Mouse (Mus musculus) c-Kit-positive CD71-negative TER-119-negative erythroid progenitor cells, embryonic 14.5 days (primary cell): ENCODE results near the gene Akr7a5.
A peak's percentile ranks its signal among the peaks of the same experiment; 100 is the strongest.

Experiments
- DNase-seq: peaks from one replicate; pipeline ENCODE4 v3.0.0-alpha.2; 2013; ENCODE audit warnings: low read depth

The Akr7a5 gene

DNA sequence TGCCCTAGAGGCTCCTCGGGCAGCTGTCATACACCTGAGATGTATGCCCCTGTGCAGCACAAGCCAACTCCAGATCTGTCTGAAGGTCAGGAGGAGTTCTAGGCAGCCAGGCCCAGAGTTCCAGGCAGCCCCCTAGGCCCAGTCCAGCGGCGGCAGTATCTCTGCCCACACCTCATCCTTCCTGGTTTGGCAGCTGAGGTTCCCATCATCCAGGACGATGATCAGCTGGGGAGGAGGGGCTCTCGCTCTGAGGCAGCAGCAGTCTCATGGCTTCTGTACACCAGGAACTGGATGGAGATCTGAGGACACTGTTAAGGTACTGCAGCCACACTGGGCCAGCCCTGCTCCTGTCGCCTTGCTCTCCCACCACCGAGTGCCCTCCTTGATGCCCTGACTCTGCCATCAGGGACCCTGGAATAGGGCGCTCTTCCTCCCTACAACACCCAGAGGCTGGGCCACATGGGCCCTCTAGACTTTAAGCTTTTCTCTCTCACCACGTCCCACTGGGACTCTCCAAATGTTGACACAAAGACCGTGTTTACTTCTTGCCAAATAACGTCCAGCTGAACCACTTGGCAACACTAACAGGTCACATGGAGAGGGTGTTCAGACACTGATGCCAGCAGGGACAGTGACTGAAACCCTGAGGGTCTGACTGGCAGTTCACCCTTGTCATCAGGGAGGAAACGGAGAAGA is 11.7 kb upstream of the Akr7a5 start:
- no peak for DNase-seq

GRCm38 (mm10) chr4:139301780-139302179 is 8.8 kb upstream of the Akr7a5 start:
- no peak for DNase-seq

DNA sequence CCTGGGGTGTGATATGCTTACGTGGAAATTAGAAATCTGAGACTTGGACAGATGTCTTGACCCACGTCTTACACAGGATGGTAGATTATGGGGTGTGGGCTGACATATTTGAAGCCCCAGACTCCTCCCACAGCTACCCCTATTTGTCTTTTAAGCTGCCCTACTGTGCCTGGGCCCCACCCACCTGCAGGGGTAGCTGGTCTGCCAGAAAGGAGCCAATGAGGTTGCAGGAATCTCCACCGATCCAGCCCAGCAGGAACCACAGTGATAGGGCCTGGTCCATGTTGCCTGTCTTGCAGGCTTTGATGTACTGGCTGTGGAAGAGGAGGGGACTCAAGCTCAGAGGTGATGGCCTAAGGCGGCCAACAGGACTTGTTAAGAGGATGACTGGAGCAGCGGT is 8.3 kb upstream of the Akr7a5 start:
- DNase-seq = no peak

- no peak for DNase-seq
Measured at GRCm38 (mm10) chr4:139305521-139305920, 5.0 kb upstream of the Akr7a5 start.

GRCm38 (mm10) chr4:139307916-139308315 is 2.6 kb upstream of the Akr7a5 start:
- DNase-seq = no peak

DNA sequence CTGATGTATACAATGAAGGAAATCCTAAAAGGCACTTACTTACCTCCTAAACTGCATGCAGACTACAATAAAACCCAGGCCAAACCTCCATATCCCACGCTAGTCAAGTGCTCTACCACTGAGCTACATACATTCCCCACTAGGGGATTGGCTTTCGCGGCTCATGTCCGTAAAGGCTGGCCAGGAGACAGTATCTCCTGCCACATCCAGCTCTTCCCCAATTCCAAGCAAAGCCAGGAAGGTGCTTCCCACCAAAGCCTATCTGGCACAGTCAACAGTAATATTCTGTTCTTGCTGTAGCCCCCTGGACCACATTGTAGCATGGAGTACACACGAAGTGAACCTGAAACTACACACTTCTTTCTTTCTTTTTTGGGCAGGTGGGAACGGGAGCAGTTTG is 893 bp upstream of the Akr7a5 start:
- DNase-seq = no peak

GRCm38 (mm10) chr4:139310899-139311701 is 556 bp downstream of the Akr7a5 start:
- DNase-seq = no peak

GRCm38 (mm10) chr4:139311707-139312106 is 1.2 kb downstream of the Akr7a5 start:
- no peak for DNase-seq

DNA sequence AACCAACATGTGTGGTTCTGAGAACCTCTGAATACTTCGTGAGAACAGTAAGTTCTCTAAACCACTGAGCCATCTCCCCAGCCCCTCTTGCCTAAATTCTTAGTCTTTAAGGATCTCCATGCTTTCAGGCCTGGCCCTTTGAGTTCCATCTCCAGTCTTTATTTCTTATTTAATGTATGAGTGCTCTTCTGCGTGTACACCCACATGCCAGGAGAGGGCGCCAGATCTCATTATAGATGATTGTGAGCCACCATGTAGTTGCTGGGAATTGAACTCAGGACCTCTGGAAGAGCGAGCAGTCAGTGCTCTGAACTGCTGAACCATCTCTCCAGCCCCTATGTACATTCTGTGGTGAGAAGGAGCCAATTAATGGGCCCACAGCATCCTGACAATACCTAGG is 2.1 kb downstream of the Akr7a5 start:
- DNase-seq = no peak

GRCm38 (mm10) chr4:139318449-139318848 is 7.9 kb downstream of the Akr7a5 start:
- no peak for DNase-seq

DNA sequence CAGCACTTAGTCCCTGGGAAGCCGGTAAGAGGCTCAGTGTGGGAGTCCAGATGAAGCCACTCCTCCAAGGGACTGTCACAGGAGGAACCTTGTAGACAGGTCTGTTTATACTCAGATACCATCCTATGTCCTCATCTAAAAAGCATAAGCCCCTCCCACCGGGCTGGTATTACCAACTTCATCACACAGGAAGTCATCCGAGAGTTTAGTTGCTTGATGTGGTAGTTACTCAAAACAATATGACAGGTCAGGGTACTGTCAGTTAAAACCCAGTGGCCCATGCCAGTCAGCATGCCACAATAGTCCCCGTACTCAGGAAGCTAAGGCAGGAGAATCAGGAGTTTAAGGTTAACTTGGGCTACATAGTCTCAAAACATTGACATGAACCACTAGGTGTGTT is 9.2 kb downstream of the Akr7a5 start:
- no peak for DNase-seq

- DNase-seq = peak; percentile 97
Measured at GRCm38 (mm10) chr4:139330605-139331004, 20.1 kb downstream of the Akr7a5 start.

DNA sequence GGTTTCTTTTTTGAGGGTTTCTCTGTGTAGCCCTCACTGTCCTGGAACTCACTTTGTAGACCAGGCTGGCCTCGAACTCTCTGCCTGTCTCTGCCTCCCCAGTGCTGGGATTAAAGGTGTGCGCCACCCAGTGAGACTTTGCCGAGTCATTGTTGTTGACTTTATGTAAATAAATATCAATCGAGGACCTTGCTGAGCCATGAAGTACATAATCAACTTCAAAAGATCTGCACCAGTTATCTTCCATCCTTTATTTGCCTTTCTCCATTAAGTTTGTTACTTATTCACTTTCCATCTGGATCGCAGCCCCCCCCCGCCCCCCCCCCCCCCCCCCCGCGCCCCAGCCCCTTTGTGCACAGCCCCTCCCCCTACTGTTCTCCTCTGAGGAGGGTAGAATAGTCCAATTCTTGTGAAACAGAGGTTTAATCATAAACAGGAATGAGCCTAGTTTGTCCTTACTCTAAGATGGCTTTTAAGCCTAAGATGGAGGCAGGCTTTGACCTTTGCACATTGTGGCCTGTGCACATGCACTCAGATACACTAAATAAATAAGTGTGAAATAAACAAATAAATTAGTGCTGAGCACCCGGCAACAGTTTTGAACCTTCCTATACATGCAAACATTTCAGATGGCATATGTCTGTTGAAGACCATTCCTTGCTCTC is 24.2 kb downstream of the Akr7a5 start:
- DNase-seq = no peak

- DNase-seq = no peak
Measured at GRCm38 (mm10) chr4:139335507-139335906, 25.0 kb downstream of the Akr7a5 start.

- DNase-seq = peak; percentile 93
Measured at GRCm38 (mm10) chr4:139336822-139337483, 26.4 kb downstream of the Akr7a5 start.

DNA sequence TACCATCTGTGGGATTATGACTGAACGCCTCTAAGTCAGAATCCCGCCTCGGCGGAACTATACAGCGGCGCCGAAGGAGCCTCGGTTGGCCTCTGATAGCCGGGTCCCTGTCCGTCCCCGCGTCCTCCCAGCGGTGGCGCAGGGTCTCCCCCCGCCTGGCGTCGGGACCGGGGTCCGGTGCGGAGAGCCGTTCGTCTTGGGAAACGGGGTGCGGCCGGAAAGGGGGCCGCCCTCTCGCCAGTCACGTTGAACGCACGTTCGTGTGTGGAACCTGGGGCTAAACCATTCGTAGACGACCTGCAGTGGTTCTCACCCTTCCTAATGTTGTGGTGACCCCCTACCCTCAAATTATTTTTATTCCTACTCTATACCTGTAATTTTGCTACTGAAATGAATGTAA is 27.6 kb downstream of the Akr7a5 start:
- DNase-seq = no peak

GRCm38 (mm10) chr4:139340835-139341234 is 30.3 kb downstream of the Akr7a5 start:
- no peak for DNase-seq

DNA sequence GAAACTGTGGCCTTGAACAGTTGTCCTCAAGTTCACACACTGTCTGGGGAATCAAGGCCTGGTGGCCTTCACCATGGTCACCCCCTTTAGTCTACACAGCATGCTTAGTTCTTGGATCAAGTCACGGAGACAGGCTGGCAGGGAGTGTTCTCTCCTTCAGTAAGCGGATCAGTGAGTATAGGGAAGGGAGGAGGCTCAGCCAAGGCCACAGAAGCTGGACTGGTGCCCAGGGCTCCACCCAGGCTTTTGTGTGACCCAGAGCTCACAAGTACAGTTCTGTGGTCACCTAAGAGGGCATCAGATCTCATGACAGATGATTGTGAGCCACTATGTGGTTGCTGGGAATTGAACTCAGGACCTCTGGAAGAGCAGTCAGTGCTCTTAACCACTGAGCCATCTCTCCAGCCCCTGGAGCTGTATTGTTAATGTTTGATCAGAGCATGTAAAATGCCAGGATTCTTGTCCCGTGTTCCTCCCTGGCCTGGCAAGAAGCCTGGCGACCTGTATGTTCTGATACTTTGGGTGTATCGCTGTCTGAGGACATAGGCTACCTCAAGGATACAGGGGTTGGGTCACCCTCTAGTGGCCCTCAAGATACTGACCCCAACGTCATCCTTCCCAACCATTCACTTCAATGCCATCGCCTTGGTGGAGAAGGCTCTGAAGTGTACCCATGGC is 31.2 kb downstream of the Akr7a5 start:
- DNase-seq = no peak

DNA sequence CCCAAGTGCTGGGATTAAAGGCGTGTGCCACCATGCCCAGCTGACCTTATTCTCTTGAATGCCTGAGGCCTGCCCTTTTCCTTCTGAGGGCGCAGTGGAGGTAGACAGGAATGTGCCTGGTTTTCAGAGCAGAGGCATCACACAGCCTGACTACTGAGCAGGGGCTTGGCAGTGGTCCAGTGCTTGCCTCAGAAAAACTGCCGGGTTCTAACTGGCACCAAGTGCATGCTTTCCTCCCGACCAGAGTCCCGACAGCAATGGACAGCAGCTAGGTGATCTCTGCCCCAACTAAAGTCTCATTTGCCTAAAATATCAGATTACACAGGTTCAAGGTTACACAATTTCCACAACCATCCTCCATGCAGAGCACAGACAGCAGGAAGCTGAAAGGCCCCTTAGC is 33.2 kb downstream of the Akr7a5 start:
- no peak for DNase-seq

GRCm38 (mm10) chr4:139345416-139346019 is 35.0 kb downstream of the Akr7a5 start:
- no peak for DNase-seq

DNA sequence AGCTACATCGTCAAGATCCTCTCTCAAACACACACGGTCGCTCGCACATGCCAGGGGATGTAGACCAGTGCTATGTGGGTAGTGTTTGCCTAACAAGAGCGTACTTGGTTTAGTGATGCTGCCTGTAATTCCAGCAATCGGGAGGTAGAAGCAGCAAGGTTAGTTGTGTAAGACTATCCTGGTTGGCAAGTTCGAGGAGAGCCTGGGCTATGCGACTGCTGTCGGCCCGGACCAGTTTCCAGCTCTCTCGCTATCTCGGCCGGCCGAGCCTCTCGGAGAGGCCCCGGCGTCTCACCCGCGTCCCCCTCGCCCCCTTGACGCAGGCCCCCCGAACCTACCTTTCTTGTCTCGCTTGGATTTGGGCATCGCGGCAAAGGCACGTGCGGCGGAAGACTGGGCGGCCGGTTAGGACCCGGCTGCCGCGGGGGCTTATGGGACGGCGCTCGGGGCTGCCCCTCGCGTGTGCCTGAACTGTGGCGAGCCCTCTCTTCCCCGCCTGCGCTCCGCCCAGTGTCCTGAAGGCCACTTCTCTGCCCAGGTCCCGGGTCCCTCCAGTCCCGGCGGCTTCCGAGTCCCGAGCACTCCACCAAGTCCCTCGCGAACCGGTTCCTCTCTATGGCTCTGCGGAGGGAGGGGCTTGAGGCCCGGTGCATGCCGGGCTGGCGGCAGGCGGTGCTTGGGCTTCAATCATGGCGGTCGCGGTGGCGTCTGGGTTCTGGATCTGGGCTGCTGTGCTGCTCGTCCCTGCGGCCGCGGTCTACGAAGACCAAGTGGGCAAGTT is 41.6 kb downstream of the Akr7a5 start, which contains the start of the genes Mrto4, Emc1 and Ubr4:
Mrto4 (minus strand) TSS at position 646 of the 781 bp plus-strand sequence.
Emc1 (plus strand) TSS at position 657 of the 781 bp plus-strand sequence.
Ubr4 (plus strand) TSS at position 679 of the 781 bp plus-strand sequence.
- DNase-seq = peak; percentile 58
